Mouse (Mus musculus): ENCODE measurements around the gene Cald1.

GRCm38 (mm10) chr6:34796881-34797280 lies 198.6 kb downstream of the Cald1 start:
- no peak for TF ChIP-seq CTCF (IDR thresholded peaks at IDR 0.05; ENCODE audit: low read depth)
- TF ChIP-seq EP300 (optimal IDR thresholded peaks at IDR 0.05) = no peak
